Mouse (Mus musculus): ENCODE data around the gene Tcf12.
A peak's percentile ranks its signal among the peaks of the same experiment; 100 is the strongest.

DNA sequence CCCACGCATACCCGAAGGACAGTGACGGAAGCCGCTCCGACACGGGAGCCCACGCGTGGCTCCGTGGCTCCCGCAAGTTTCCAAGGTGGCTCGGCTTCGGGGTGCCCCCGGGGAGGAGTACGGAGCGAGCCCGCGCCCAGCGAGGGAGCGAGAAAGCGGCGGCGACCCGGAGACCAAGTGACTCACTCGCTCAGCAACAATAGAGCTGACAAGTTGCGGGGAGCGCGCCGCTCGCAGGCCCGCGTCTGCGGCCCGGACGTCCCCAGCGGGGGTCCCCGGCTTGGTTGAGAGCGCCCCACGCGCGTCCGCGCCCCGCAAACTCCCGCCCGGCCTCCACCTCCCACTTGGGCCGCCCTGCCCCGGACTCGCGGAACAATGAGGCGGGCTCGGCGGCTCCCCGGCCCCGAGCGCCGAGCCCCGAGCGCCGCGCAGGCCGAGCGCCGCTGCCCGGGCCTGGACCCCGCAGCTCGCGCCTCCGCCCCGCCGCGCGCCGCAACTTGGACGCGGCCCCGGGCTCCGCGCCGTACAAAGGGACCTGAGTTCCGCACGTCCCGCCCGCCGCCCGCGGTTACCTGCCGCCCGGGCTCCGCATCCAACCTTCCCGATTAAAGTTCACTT lies 558 bp downstream of the Tcf12 start:
- TF ChIP-seq MAX (IDR thresholded peaks at IDR 0.05; ENCODE audit: low read length) = no peak
- no peak for TF ChIP-seq POLR2A (IDR thresholded peaks at IDR 0.05; ENCODE audit: low read depth, low read length)
- peak; percentile 81 for TF ChIP-seq UBTF (IDR thresholded peaks at IDR 0.05; ENCODE audit: low read depth, low read length)
- no peak for TF ChIP-seq EP300 (IDR thresholded peaks at IDR 0.05; ENCODE audit: low read length)
- no peak for TF ChIP-seq CTCF (conservative IDR thresholded peaks at IDR 0.05 in 1 of 2, IDR thresholded peaks at IDR 0.05 in 1 of 2; ENCODE audit: low read depth in 2 of 2, low read length in 2 of 2)
- TF ChIP-seq TCF12 (IDR thresholded peaks at IDR 0.05; ENCODE audit: low read depth, low read length) = no peak
- no peak for TF ChIP-seq MAFK (IDR thresholded peaks at IDR 0.05; ENCODE audit: insufficient replicate concordance, low read length)
- TF ChIP-seq ETS1 (conservative IDR thresholded peaks at IDR 0.05; ENCODE audit: low read depth, low read length) = no peak
- no peak for TF ChIP-seq JUND (conservative IDR thresholded peaks at IDR 0.05; ENCODE audit: low read depth, low read length)

All from CH12.LX (cell line).